Mouse (Mus musculus): ENCODE measurements around the gene Gm27027.

Gene Gm27027

DNA sequence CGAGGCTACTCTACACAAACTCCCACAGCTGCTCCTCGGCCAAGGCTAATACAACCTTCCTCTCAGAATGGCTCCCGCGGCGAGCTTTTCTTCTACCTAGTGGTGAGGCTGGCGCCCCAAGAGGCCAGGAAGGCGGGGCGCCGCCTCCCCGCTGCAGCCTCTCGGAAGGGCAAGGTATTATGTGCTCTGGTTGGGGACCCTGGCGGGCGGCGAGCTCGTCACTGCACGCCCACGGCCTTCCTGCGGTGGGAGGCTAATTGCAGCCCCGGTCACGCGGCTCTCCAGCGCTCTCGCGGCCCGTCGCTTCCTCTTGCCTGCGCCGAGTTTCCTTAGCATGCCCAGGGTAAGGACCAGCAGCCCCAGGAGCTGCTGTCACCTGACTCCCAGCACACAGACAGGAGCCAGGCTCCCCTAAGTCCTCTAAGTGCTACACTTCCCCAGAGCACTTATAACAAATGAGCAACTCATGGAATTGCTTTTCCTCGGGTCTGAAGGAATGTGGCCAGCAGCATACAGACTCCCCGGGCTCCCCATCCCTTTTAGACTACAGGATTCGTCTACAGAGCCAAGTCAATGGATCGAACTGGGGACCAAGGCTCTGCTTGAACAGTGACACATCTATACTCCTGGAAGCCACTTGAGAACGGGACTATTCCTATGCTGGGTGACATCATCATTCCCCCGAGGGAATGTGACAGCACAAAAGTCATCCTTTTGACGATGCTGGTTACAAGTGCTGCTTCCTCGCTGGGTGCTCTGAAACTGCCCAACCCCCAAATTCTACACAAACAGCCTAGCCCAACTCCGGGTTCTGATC lies 19.5 kb downstream of the Gm27027 start:
- DNase-seq = peak; percentile 50

DNA sequence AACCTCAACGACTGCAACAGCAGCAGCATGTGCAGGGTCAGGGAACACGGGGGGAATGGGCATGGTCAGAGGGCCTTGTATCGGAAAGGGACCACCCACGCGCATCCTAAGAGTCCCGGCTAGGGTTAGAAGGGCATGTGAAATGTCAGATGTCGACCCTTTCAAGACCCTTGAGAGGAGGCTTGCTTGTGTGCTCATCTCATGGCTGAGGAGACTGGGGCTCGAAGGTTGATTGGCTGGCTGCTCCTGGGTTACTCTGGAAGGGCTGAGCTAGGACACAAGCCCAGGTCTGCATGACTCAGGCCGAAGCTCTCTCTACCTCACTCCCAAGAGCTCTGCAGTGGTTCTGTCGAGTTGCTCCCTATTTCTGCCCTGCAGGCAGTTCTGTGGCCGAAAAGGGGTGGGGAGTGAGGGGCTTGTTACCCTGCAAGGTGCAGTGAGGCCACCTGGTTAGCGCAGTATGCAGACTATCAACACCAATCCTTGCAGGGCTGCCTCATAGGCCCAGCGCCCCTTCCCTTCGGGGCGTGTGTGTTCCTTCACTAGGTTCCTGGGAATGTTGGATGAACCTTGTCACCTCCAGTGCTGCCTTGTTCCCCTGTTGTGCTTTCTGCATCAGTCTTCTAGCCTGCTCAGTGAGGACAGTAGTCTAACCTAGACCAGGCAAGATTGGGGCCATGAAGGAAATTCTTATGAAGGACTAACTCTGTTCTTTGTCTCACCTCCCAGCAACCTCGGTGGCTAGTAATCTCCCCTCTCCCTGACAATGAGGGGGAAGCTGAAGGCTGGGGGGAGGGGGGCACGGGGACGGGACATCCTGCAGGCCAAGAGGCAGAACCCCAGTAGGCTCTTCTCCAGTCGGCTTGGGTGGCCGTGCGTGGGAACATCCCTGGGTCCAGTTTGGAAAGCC lies 20.4 kb downstream of the Gm27027 start:
- DNase-seq = no peak

DNA sequence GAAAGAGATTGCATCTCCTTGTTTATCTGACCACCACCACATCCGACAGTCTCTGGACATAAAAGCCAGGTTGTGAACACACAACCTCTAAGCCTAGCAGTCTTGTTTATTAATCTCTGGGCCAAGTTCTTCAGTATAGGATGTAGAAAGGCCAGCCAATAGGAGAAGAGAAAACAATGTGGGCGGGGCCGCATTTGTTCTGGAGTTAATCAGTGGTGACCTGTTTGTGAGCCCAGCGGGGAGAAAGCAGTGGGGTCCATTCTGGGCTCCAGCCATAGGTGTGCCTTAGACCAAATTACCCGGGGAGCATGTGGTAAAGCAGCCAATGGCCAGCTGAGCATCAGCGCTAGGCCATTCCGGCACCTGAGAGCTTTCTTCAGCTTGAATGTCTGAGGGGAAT lies 21.1 kb downstream of the Gm27027 start:
- DNase-seq = no peak

DNA sequence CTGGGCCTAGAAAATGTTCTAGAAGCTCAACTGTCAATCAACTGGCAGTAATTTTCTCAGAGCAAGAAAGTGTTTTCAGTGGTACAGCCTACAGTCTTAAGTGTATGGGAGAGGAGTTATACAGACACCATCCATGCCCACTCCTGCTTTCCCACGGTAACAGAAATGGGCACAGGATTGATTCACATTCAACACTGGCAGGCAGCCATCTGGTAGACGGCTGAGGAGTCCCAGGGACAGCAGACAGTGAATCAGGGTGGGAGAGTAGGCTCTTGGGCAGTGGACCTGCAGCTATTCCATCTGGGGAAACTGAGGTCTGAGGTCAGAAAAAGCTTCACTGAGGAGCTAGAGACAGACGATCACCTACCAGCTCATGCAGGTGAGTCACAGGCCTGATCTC lies 24.5 kb downstream of the Gm27027 start:
- DNase-seq = no peak

DNA sequence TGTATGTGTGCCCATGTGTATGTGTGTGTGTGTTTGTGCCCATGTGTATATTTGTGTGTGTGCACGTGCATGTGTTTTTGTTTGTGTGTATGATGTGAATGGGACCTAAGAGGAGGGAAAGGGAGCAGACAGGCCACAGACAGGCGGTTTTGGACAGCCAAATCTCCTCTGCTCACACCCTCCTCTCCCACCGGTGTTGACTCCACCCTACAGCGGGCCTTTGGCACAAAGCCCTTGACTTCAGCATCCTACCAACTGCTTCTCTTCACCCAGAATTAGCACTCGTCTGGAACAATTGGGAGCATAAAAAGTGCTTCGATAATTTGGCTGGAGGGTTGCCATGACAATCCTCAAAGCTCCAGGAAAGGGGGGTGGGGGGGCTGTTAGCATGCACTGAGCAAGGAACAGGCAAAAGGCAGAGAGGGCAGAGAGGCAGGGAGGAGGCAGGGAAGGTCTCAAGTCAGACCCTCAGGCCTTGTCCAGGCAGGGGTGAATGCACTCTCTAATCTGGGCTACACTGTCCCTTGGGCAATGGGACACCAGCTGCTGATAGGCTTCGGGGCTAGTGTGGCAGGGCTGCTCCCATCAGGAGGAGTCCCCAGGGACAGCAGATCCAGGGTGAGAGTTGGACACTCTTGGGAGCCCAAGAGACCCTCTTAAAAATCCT lies 31.5 kb downstream of the Gm27027 start:
- no peak for DNase-seq

DNA sequence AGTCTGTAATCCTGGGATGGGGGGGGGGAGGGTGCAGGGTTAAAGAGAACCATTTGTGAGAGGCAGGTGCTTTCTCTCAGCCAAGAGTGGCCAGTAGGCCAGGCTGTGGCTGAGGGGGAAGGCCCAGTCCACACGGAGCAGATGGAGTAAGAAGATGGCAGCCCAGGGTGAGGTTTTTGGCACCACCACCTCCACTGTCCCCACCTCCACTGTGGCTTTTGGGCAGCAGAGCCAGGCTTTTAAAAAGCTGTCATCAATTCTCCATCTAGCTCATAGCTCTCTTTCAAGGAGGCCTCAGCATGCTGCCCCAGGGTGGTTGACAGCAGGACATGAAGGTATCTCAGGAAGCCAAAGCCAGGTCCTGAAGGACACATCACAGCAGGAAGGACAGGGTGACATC lies 32.4 kb downstream of the Gm27027 start:
- no peak for DNase-seq

DNA sequence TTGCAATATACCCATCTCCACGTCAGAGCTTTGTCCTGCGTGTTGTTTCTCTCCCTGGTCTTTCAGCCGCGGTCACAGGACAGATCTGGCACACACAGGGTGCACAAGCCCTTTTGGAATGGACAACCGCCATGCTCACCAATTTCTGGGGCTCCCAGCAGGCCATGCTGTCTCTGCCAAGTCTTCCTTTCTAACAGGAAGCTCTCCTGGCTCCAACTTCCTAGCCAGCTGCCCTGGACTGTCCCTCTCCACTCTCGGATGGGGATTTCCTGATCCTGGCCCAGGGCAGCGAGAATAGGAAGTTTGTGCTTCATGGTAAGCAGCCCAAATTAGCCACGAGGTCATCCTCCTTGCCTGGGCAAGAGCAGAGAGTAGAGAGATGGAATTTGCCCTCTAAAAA lies 34.4 kb downstream of the Gm27027 start:
- DNase-seq = peak; percentile 67

DNA sequence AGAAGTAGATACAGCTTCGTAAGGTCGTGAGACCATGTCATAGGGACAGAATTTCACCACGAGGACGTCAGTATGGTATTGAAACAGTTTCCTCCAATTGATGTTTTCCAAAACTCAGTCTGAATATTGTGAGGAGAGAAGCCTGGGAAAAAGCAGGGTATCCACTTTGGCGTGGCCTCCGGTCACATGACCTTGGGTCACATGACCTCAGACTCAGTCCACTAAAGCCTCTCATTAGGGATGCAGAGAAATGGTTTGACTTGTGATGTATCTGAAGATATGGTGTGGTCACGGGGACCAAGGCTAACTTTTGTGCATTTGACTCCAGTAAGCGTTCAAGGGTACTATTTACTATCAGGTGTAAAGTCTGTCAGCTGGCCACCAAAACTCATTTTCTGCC lies 36.8 kb downstream of the Gm27027 start:
- DNase-seq = no peak

DNA sequence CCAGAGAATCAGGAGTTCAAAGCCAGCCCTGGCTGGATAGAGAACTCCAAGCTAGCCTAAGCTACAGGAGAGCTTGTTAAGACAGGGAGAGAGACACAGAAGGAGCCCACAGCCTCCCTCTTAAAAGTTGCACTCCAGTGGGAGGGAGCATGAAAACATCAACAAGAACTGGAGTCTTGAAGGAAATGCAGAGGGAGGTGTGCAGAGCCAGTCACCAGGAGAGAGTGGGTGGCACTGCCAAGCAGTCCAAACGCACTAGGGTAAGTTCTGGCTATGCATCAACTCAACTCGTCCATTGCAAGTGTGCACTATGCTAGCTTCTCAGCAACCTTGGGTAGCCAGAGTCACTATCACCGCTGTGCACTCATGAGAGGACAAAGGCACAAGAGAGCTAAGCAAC lies 37.9 kb downstream of the Gm27027 start:
- no peak for DNase-seq

DNA sequence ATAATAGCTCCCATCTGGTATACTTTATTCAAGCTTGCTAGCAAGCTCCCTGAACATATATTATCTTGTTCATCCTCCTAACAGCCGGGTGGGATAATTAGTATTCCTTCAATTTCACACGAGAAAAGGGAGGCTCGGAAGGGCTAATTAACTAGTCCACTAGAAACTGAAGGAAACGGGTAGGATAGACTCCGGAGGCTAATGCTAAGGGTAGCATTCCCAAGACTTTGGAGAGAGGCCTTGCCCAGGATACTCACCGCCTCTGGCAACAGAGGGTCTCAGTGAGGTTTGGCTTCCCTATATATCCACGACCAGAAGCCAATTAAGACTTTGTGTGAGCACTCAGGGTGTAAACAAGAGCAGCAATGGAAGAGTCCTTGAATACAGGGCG lies 38.4 kb downstream of the Gm27027 start:
- no peak for DNase-seq

DNA sequence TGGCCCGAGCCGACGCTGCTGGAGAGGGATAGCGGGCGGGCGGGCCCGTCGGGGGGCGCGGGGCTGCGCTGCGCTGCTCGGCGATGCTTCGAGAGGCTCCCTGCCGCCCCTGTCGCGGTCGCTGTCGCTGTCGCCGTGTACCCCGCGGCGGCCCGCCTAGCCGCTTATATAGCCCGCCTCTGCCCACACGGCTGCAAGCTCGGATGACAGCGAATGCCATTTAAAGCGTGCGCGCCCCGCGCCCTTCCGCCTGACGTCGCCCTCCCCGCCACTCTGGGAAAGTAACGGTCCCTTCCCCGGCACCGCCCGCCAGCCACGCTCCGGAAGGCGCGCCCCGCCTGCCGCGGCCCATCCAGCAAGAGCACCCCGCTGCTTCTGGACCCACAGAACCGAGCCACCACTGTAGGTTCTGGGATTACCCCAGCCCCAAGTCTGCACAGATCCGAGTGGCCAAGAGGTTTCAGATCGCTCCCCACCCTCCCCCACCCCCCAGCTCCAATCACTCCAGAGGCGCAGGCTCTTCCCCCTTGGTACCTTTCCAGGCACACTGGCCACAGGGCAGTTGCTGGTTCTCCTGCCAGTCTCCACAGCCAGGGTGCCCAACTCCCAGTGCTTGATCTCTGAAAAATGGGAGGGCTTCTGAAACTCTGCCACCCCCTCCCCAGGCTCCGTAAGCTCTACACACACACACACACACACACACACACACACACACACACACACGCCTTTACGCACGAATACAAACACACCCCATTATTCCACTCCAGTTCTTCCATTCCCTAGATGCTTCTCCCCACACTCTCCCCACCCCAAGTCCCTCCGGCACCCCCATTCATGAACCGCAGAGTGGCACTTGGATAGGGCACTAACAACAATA lies 39.0 kb downstream of the Gm27027 start, which contains the start of gene Gm13889:
Gene Gm13889 (minus strand): TSS at position 294 of the 877 bp plus-strand sequence.
- DNase-seq = peak; percentile 76

DNA sequence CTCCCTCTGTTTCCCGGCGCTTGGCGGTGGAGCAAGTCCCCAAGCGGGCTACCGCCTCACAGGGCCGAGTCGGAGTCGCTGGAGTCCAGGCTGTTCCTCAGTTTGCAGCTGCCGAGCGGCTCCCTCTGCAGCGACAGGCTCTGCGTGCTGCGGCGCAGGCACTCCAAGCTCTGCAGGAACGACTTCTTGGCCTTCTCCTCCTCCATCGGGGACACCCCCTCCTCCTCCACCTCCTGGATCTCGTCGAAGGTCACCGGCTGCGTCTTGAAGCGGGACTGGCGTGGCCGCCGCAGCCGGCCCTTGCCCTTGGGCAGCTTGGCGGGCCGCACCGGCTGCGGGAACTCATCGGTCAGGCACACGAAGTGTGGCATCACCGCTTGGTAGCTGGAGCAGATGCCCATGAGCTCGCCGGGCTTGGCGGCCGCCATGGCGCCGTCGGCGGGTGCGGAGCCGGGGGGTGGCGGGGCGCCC lies 39.8 kb downstream of the Gm27027 start:
- peak; percentile 23 for DNase-seq

DNA sequence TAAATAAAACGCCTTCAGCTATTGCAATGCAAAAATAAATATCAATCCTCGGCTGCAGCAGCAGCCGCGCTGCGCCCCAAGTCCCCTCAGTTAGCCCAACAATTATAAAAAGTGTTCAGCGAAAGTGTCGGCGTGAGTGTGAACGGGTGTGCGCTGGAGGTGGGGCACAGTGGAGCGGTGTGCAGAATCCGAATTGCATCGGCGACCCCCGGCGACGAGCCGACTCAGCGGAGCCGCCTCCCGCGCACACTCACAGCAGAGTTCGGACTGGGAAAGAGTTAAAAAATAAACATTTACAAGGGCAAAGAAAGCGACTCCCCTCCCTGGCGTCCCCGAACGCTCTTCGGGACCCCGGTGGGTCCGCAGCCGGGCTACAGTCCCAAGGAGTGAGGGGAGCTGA lies 40.3 kb downstream of the Gm27027 start:
- DNase-seq = no peak

DNA sequence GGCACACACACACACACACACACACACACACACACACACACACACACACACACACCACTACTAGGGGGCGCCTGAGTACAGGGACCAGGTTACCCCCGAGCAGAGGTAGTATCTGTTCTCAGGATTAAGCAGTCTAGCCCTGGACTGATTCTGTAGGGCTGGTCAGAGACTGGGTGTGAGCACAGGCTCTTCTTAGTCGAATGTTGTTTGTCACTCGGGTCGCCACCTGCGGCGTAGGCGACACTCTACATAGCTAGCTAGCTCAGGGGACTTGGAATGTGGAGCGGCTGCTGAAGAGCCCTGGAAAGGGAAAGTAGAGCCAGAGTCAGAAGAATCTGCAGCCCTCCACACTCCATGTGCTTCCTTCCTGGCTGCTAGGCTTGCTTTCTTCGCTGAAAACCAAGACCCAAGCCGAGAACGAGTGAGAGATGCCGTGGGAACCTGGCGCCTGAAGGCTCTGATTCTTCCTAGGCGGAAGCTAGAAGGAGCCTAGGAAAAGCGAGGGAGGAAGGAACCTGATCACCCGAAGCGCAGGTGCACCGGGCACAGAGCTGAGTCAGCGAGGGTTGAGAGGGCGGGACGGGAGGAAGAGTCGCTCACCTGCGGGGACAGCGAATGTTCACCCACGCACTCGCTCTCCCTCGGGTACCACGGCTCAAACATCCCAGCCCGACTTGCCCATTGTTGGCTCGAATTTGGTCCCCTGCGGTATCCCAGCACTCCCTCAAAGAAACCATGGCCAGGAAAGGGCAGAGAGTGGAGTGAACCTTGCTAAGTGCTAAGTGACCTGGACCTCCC lies 41.2 kb downstream of the Gm27027 start:
- no peak for DNase-seq

DNA sequence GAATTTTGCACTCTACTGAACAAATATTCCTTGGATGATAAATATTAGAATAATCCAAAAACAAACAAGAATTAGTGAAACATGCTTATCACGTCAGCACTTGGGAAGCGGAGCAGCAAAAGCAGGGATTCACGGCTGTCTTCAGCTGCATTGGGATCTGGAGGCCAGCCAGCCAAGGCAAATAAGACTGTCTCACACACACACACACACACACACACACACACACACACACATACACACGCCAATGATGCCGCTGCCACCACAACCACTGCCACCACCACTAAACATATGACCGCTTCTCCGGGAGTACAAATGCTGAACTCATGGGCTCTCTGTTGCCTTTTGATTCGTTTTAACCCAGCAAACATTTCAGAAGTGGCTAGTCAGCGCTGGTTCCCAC lies 42.4 kb downstream of the Gm27027 start:
- no peak for DNase-seq

DNA sequence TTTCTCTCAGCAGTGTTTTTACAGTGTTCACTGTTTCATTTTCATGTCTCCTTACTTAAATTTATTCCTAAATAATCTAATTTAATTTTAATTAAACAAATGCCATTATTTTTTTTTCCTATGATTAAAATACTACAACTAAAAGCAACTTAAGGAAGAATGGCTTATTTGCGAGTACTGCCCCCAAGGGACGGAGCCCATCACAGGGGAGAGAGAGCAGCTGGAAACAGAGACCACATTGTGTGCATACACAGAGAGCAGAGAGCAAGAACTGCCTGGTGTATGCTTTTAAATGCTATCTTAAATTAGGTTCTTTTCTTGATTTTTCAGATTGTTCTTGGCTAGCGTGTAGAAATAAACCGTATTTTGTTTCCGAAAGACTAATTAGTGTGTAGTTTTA lies 49.2 kb downstream of the Gm27027 start:
- no peak for DNase-seq

DNA sequence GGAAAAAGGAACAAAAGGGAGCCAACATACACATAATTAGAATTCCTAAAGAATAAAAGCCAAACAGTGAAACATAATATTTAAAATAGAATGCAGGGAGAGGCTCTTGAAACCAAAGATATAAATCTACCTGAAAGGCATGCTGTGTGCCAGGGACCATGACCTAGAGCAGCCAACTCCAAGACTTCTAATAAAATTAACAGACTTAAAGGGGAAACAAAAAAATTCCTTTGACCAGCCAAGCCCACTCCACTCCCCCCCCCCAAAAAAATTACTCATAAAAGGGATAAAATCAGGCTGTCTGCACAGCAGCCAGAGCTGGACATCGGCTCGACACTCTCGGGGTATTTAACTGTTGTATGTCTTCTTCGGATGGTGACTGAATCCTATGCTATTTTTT lies 51.3 kb downstream of the Gm27027 start:
- no peak for DNase-seq

DNA sequence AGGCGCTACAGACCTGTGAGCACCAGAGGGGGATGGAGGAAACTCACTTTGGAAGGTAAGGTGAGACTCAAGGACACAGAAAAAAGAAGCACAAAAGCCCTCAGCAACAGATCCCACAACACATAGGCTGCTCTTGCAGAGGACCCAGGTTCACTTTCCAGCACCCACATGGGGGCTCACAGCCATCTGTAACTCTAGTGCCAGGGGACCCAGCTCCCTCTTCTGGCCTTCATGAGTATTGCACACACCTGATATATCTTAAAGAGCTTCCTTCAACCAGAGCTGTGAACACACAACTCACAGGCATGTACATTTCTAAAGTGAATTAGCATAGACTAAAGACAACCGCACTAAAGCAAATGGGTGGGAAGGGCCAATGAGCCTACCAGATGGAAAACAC lies 52.1 kb downstream of the Gm27027 start:
- DNase-seq = no peak

DNA sequence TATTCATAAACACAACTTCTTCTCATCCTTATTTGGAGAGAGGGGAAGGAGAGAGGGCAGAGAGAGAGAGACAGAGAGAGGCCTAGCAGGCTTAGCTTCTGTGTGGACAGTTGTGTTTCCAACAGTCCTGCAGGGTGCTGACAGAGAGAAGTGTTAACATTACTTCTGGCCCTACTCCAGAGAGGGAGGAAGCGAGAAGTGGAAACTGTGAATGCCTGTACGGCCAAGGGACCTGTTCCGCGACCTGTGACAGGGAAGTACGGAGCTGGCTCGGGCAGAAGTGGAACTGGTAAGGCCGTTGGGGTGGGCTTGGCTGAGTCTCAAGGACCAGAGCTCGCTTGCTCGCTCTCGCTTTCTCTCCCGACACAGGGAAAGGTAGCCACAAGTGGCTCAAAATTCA lies 54.5 kb downstream of the Gm27027 start:
- peak; percentile 14 for DNase-seq

DNA sequence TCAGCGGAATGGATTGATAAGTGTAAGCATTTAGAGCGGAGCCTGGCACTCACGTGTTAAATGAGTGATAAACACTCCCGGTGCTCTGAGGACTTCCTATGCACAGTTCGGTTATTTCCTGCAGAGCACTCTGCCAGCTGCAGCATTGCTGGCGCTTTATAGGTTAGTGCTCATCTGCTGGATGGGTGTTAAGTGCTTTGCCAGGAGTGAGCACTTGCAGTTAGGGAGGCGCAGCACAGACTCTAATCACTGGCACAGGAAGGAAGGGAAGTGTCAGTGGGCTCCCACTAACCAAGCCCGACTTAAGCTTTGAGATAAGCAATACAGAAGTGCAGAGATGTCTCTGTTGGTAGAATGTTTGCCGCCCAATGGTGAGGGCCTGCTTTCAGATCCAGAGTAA lies 57.6 kb downstream of the Gm27027 start:
- no peak for DNase-seq

DNA sequence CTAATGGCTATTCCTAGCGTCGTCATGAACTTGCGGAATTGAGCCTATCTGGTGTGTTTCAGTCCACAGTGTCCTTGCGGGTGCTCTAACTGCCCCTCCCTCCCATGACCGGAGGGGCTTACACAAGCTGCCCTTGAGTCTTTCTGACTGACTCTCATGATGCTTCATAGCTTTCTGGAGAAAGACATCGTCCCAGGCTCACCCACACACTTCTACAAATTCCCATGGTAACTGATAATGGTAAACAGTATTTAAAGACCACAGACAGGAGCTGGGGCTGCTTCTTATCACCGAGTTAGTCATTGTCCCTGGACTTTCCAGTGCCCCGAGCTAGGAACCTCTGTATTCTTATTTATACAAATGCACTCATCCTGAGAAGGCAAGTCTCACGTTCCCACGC lies 67.3 kb downstream of the Gm27027 start:
- no peak for DNase-seq
